Mouse (Mus musculus) neural tube, embryonic 13.5 days (tissue): ENCODE measurements at regions not wholly inside any gene's neighbourhood (a gene's known extent, or its start where the extent isn't known, plus 50 kb on each side); places are given as distances from the start of the nearest gene placed in this dataset.
A peak's percentile ranks its signal among the peaks of the same experiment; 100 is the strongest.

Experiments used
- ATAC-seq: fragments of 200-750 bp; cut with Nextera tagmentation; 2 replicates; pipeline ENCODE4 v1.8.0; 2017; ENCODE audit warnings: low read depth, mild to moderate bottlenecking, moderate TSS enrichment, moderate library complexity
- H3K27ac ChIP-seq: fragments of 300-500 bp; sonication (generic); replicated peaks from 2 replicates; pipeline ENCODE4 v1.5.1; 2015; ENCODE audit warnings: moderate library complexity, mild to moderate bottlenecking, inconsistent platforms
- H3K27me3 ChIP-seq: fragments of 300-500 bp; sonication (generic); 2 replicates; pipeline ENCODE4 v1.6.1; 2015; ENCODE audit warnings: mild to moderate bottlenecking, inconsistent platforms
- H3K36me3 ChIP-seq: fragments of 300-500 bp; sonication (generic); 2 replicates; pipeline ENCODE4 v1.6.1; 2015; ENCODE audit warnings: mild to moderate bottlenecking, inconsistent platforms
- H3K4me1 ChIP-seq: fragments of 300-500 bp; sonication (generic); replicated peaks from 2 replicates; pipeline ENCODE4 v1.6.1; 2015; ENCODE audit warnings: inconsistent platforms
- H3K4me2 ChIP-seq: fragments of 300-500 bp; sonication (generic); 2 replicates; pipeline ENCODE4 v1.6.1; 2015; ENCODE audit warnings: inconsistent platforms, mild to moderate bottlenecking, moderate library complexity
- H3K4me3 ChIP-seq: fragments of 300-500 bp; sonication (generic); 2 replicates; pipeline ENCODE4 v1.5.1; 2015; ENCODE audit warnings: mild to moderate bottlenecking, inconsistent platforms
- H3K9ac ChIP-seq: fragments of 300-500 bp; sonication (generic); 2 replicates; pipeline ENCODE4 v1.6.1; 2015; ENCODE audit warnings: moderate library complexity, mild to moderate bottlenecking, inconsistent platforms
- H3K9me3 ChIP-seq: fragments of 300-500 bp; sonication (generic); 2 replicates; pipeline ENCODE4 v1.6.1; 2016; ENCODE audit warnings: inconsistent platforms
- WGBS: fragments of 180-500 bp; shearing (Covaris S2); methylation state at CpG from one replicate; pipeline ENCODE4 v1.1.7; 2015; 5-methylcytosine and 5-hydroxymethylcytosine counted together

- ATAC-seq, result no peak
These were observed 321.4 kb downstream of the Med13l start for GRCm38 (mm10) chr5:118881886-118882285.

GRCm38 (mm10) chr5:118888131-118888530 lies 327.7 kb downstream of the Med13l start:
- 91% methylated on average over 11 of the region's 11 CpGs for WGBS
- Histone ChIP-seq H3K4me2 (no peak overlapping the region), H3K36me3 (no peaks in the 10 kb centered on the region), H3K9ac (no peak overlapping the region), H3K9me3 (no peaks in the 10 kb centered on the region), H3K27me3 (no peaks in the 10 kb centered on the region), H3K27ac (no peak overlapping the region), H3K4me1 (peaks cover 9% of the 10 kb centered on the region), H3K4me3 (no peak overlapping the region)
- no peak for ATAC-seq

More at GRCm38 (mm10) chr5:118881886-118882285, 321.4 kb downstream of the Med13l start:
- no peak overlapping the region for H3K4me2 ChIP-seq
- H3K9ac ChIP-seq, result no peak overlapping the region
- WGBS, result 92% methylated on average over 8 of the region's 8 CpGs
- no peaks in the 10 kb centered on the region for H3K9me3 ChIP-seq
- H3K27me3 ChIP-seq, result peaks cover 28% of the 10 kb centered on the region
- no peak overlapping the region for H3K4me3 ChIP-seq
- no peaks in the 10 kb centered on the region for H3K36me3 ChIP-seq
- H3K27ac ChIP-seq, result no peak overlapping the region
- peaks cover 6% of the 10 kb centered on the region; the same call in 1 of the 2 replicates for H3K4me1 ChIP-seq

GRCm38 (mm10) chr5:118891131-118891530 lies 330.7 kb downstream of the Med13l start:
- H3K36me3 ChIP-seq, result no peaks in the 10 kb centered on the region
- peak; percentile 82 for ATAC-seq
- no peak overlapping the region for H3K4me3 ChIP-seq
- 61% methylated on average over 6 of the region's 6 CpGs for WGBS
- no peaks in the 10 kb centered on the region for H3K27me3 ChIP-seq
- H3K27ac ChIP-seq, result no peak overlapping the region
- H3K9ac ChIP-seq, result no peak overlapping the region
- H3K4me2 ChIP-seq, result no peak overlapping the region
- no peaks in the 10 kb centered on the region for H3K9me3 ChIP-seq
- H3K4me1 ChIP-seq, result peaks cover 9% of the 10 kb centered on the region

GRCm38 (mm10) chr5:118908224-118908623 lies 347.7 kb downstream of the Med13l start:
- 80% methylated on average over 7 of the region's 7 CpGs for WGBS
- Histone ChIP-seq H3K36me3 (no peaks in the 10 kb centered on the region), H3K4me3 (no peak overlapping the region), H3K9me3 (0 out of 2 replicates have a peak, but pooled peaks cover 9% of the 10 kb centered on the region), H3K27ac (no peak overlapping the region), H3K27me3 (no peaks in the 10 kb centered on the region), H3K4me1 (no peaks in the 10 kb centered on the region), H3K9ac (no peak overlapping the region), H3K4me2 (no peak overlapping the region)
- no peak for ATAC-seq

- ATAC-seq, result no peak
- no peaks in the 10 kb centered on the region for H3K9me3 ChIP-seq
- 90% methylated on average over 6 of the region's 6 CpGs for WGBS
- H3K9ac ChIP-seq, result no peak overlapping the region
- no peak overlapping the region for H3K4me3 ChIP-seq
- H3K27me3 ChIP-seq, result no peaks in the 10 kb centered on the region
- no peak overlapping the region for H3K4me2 ChIP-seq
- H3K4me1 ChIP-seq, result no peaks in the 10 kb centered on the region; the same call in 1 of the 2 replicates
- H3K36me3 ChIP-seq, result no peaks in the 10 kb centered on the region
- no peak overlapping the region for H3K27ac ChIP-seq
These were observed 349.3 kb downstream of the Med13l start for GRCm38 (mm10) chr5:118909756-118910155.

- Histone ChIP-seq H3K36me3 (no peaks in the 10 kb centered on the region), H3K27ac (no peak overlapping the region), H3K9me3 (no peaks in the 10 kb centered on the region), H3K4me1 (no peaks in the 10 kb centered on the region; the same call in 1 of the 2 replicates), H3K4me2 (no peak overlapping the region), H3K9ac (no peak overlapping the region), H3K4me3 (no peak overlapping the region), H3K27me3 (no peaks in the 10 kb centered on the region)
- 50% methylated on average over 6 of the region's 6 CpGs for WGBS
- ATAC-seq, result no peak
These were observed 353.8 kb downstream of the Med13l start for GRCm38 (mm10) chr5:118914191-118914750.

GRCm38 (mm10) chr5:118923357-118923756 lies 362.9 kb downstream of the Med13l start:
- no peak overlapping the region for H3K4me2 ChIP-seq
- no peak for ATAC-seq
- H3K36me3 ChIP-seq, result no peaks in the 10 kb centered on the region
- H3K9ac ChIP-seq, result no peak overlapping the region
- 91% methylated on average over 7 of the region's 7 CpGs for WGBS
- no peaks in the 10 kb centered on the region for H3K4me1 ChIP-seq
- no peak overlapping the region for H3K4me3 ChIP-seq
- no peaks in the 10 kb centered on the region for H3K9me3 ChIP-seq
- no peak overlapping the region for H3K27ac ChIP-seq
- H3K27me3 ChIP-seq, result peaks cover 18% of the 10 kb centered on the region

- Histone ChIP-seq H3K27ac (no peak overlapping the region), H3K36me3 (no peaks in the 10 kb centered on the region), H3K9ac (no peak overlapping the region), H3K27me3 (peaks cover 27% of the 10 kb centered on the region), H3K4me1 (peaks cover 11% of the 10 kb centered on the region), H3K9me3 (no peaks in the 10 kb centered on the region), H3K4me2 (no peak overlapping the region), H3K4me3 (no peak overlapping the region)
- ATAC-seq, result no peak
- 94% methylated on average over 4 of the region's 4 CpGs for whole genome bisulfite sequencing
These were observed 368.6 kb downstream of the Med13l start for GRCm38 (mm10) chr5:118929037-118929436.

- peak overlapping the region; percentile 54 for H3K4me2 ChIP-seq
- H3K9ac ChIP-seq, result peak overlapping the region; percentile 38; the same call in 1 of the 2 replicates
- ATAC-seq, result peak; percentile 47
- peak overlapping the region; percentile 32 for H3K4me3 ChIP-seq
- no peaks in the 10 kb centered on the region for H3K9me3 ChIP-seq
- WGBS, result 4% methylated on average over 22 of the region's 23 CpGs
- peaks cover 27% of the 10 kb centered on the region for H3K27me3 ChIP-seq
- peaks cover 11% of the 10 kb centered on the region for H3K4me1 ChIP-seq
- no peak overlapping the region for H3K27ac ChIP-seq
- H3K36me3 ChIP-seq, result no peaks in the 10 kb centered on the region
These were observed 369.6 kb downstream of the Med13l start for GRCm38 (mm10) chr5:118929990-118930501.

GRCm38 (mm10) chr5:118939336-118940039 lies 379.0 kb downstream of the Med13l start:
- Histone ChIP-seq H3K4me3 (no peak overlapping the region), H3K9ac (no peak overlapping the region), H3K4me2 (no peak overlapping the region), H3K27ac (no peak overlapping the region), H3K9me3 (no peaks in the 10 kb centered on the region), H3K4me1 (peaks cover 5% of the 10 kb centered on the region; the same call in 1 of the 2 replicates), H3K27me3 (peaks cover 17% of the 10 kb centered on the region), H3K36me3 (no peaks in the 10 kb centered on the region)
- no peak for ATAC-seq
- WGBS, result 83% methylated on average over 12 of the region's 12 CpGs

GRCm38 (mm10) chr5:118944256-118944655 lies 383.8 kb downstream of the Med13l start:
- H3K27me3 ChIP-seq, result peaks cover 22% of the 10 kb centered on the region
- H3K27ac ChIP-seq, result no peak overlapping the region
- H3K4me2 ChIP-seq, result no peak overlapping the region
- H3K4me1 ChIP-seq, result peaks cover 25% of the 10 kb centered on the region
- H3K36me3 ChIP-seq, result no peaks in the 10 kb centered on the region
- no peak overlapping the region for H3K9ac ChIP-seq
- no peak for ATAC-seq
- H3K9me3 ChIP-seq, result no peaks in the 10 kb centered on the region
- 26% methylated on average over 7 of the region's 7 CpGs for WGBS
- no peak overlapping the region for H3K4me3 ChIP-seq

GRCm38 (mm10) chr5:118946090-118946489 lies 385.6 kb downstream of the Med13l start:
- H3K9ac ChIP-seq, result no peak overlapping the region
- H3K27ac ChIP-seq, result no peak overlapping the region
- peaks cover 22% of the 10 kb centered on the region for H3K27me3 ChIP-seq
- H3K9me3 ChIP-seq, result no peaks in the 10 kb centered on the region
- peaks cover 25% of the 10 kb centered on the region for H3K4me1 ChIP-seq
- no peak overlapping the region for H3K4me3 ChIP-seq
- WGBS, result 36% methylated on average over 8 of the region's 8 CpGs
- H3K36me3 ChIP-seq, result no peaks in the 10 kb centered on the region
- H3K4me2 ChIP-seq, result no peak overlapping the region
- ATAC-seq, result no peak
